Mouse (Mus musculus) ES-E14 (cell line): ENCODE measurements at regions not wholly inside any gene's neighbourhood (a gene's known extent, or its start where the extent isn't known, plus 50 kb on each side); places are given as distances from the start of the nearest gene placed in this dataset.

Experiments used
- DNase-seq: peaks from one replicate; pipeline ENCODE4 v3.0.0-alpha.2; 2013; ENCODE audit warnings: low read depth, low spot score
- H3K27ac ChIP-seq: 2 replicates; pipeline ENCODE4 v1.5.1; 2012; ENCODE audit warnings: low read depth, mild to moderate bottlenecking, low read length, moderate library complexity, mixed read lengths; ENCODE audit not compliant: poor library complexity, insufficient read depth, severe bottlenecking
- H3K36me3 ChIP-seq: 2 replicates; pipeline ENCODE4 v1.6.1; 2012; ENCODE audit warnings: mild to moderate bottlenecking, low read length, moderate library complexity, mixed read lengths; ENCODE audit not compliant: control insufficient read depth, poor library complexity, insufficient read depth, severe bottlenecking
- H3K4me1 ChIP-seq, 2 experiments: fragments of 150-350 bp in 1 of 2; sonication (generic) in 1 of 2; 2 replicates each; pipeline ENCODE4 v1.6.1; 2012; ENCODE audit warnings: low read length in 2 of 2, mild to moderate bottlenecking in 1 of 2, mixed read lengths in 1 of 2; ENCODE audit not compliant: control insufficient read depth in 2 of 2, insufficient read depth in 2 of 2, poor library complexity in 1 of 2
- H3K4me3 ChIP-seq, 2 experiments: fragments of 150-350 bp in 1 of 2; sonication (generic) in 1 of 2; 2 replicates each; pipeline ENCODE4 v1.5.1; 2012; ENCODE audit warnings: low read length in 2 of 2, low read depth in 1 of 2, mild to moderate bottlenecking in 1 of 2, mixed read lengths in 1 of 2; ENCODE audit not compliant: insufficient read depth in 1 of 2, poor library complexity in 1 of 2, severe bottlenecking in 1 of 2
- H3K9ac ChIP-seq: 2 replicates; pipeline ENCODE4 v1.6.1; 2012; ENCODE audit warnings: low read depth, mild to moderate bottlenecking, low read length, mixed read lengths; ENCODE audit not compliant: poor library complexity, insufficient read depth, severe bottlenecking
- H3K9me3 ChIP-seq: fragments of 150-350 bp; sonication (generic); 2 replicates; pipeline ENCODE4 v1.6.1; 2012; ENCODE audit warnings: low read depth, mild to moderate bottlenecking, low read length; ENCODE audit not compliant: control insufficient read depth, insufficient read depth
- CHD2 ChIP-seq: IDR thresholded peaks from 2 replicates; pipeline ENCODE4 v1.6.1; 2014; ENCODE audit warnings: mild to moderate bottlenecking, low read depth, low read length, inconsistent platforms
- HCFC1 ChIP-seq: IDR thresholded peaks from 2 replicates; pipeline ENCODE4 v1.6.1; 2012; ENCODE audit warnings: low read length, inconsistent platforms, borderline replicate concordance; ENCODE audit not compliant: insufficient read depth
- MAFK ChIP-seq: IDR thresholded peaks from 2 replicates; pipeline ENCODE4 v1.6.1; 2014; ENCODE audit warnings: mild to moderate bottlenecking, low read depth, low read length, inconsistent platforms; ENCODE audit not compliant: insufficient read depth
- ZC3H11A ChIP-seq: IDR thresholded peaks from 2 replicates; pipeline ENCODE4 v1.6.1; 2012; ENCODE audit warnings: low read depth, mild to moderate bottlenecking, inconsistent platforms, low read length, borderline replicate concordance
- ZNF384 ChIP-seq: IDR thresholded peaks from 2 replicates; pipeline ENCODE4 v1.6.1; 2012; ENCODE audit warnings: low read depth, low read length, inconsistent platforms
- in situ Hi-C, 2 experiments: fragments of 600-800 bp; cut with MboI; formaldehyde crosslinking; loops; one replicate each; pipeline ENCODE4 v1.15.1; 2025; ENCODE audit warnings: low sequenced_read_pairs in 2 of 2, inconsistent platforms in 1 of 2; ENCODE audit not compliant: unreplicated experiment in 2 of 2

GRCm38 (mm10) chr1:120777468-120777867, 175.2 kb downstream of the En1 start:
- H3K27ac ChIP-seq = no peak overlapping the region
- no peak overlapping the region for H3K4me3 ChIP-seq
- in situ Hi-C loops = no loop called here
- no peaks in the 10 kb centered on the region for H3K4me1 ChIP-seq
- no peaks in the 10 kb centered on the region for H3K36me3 ChIP-seq
- DNase-seq = no peak
- no peak for TF ChIP-seq CHD2
- no peak for TF ChIP-seq MAFK
- no peak for TF ChIP-seq ZNF384
- TF ChIP-seq HCFC1 = no peak
- TF ChIP-seq ZC3H11A = no peak
- no peaks in the 10 kb centered on the region for H3K9me3 ChIP-seq
- no peak overlapping the region for H3K9ac ChIP-seq

- Histone ChIP-seq H3K4me3 (no peak overlapping the region), H3K9me3 (no peaks in the 10 kb centered on the region), H3K4me1 (no peaks in the 10 kb centered on the region), H3K27ac (no peak overlapping the region), H3K36me3 (no peaks in the 10 kb centered on the region), H3K9ac (no peak overlapping the region)
- no peak for TF ChIP-seq CHD2
- TF ChIP-seq ZC3H11A = no peak
- TF ChIP-seq ZNF384 = no peak
- no peak for TF ChIP-seq MAFK
- no peak for TF ChIP-seq HCFC1
- in situ Hi-C loops = no loop called here
- no peak for DNase-seq
Observed at GRCm38 (mm10) chr1:120795245-120795644, 193.0 kb downstream of the En1 start.

GRCm38 (mm10) chr1:120801248-120801979, 199.2 kb downstream of the En1 start:
- Histone ChIP-seq H3K4me3 (no peak overlapping the region), H3K36me3 (no peaks in the 10 kb centered on the region), H3K4me1 (no peaks in the 10 kb centered on the region), H3K9ac (no peak overlapping the region), H3K9me3 (no peaks in the 10 kb centered on the region), H3K27ac (no peak overlapping the region)
- TF ChIP-seq CHD2 (no peak), ZNF384 (no peak), HCFC1 (no peak), MAFK (no peak), ZC3H11A (no peak)
- in situ Hi-C loops = no loop called here
- DNase-seq = no peak

GRCm38 (mm10) chr1:120801980-120802364, 199.8 kb downstream of the En1 start:
- H3K4me1 ChIP-seq = no peaks in the 10 kb centered on the region
- in situ Hi-C loops = no loop called here
- H3K9ac ChIP-seq = no peak overlapping the region
- no peaks in the 10 kb centered on the region for H3K9me3 ChIP-seq
- no peaks in the 10 kb centered on the region for H3K36me3 ChIP-seq
- no peak for TF ChIP-seq ZC3H11A
- no peak for TF ChIP-seq MAFK
- TF ChIP-seq HCFC1 = no peak
- no peak for TF ChIP-seq ZNF384
- TF ChIP-seq CHD2 = no peak
- no peak overlapping the region for H3K27ac ChIP-seq
- no peak overlapping the region for H3K4me3 ChIP-seq
- no peak for DNase-seq

DNA sequence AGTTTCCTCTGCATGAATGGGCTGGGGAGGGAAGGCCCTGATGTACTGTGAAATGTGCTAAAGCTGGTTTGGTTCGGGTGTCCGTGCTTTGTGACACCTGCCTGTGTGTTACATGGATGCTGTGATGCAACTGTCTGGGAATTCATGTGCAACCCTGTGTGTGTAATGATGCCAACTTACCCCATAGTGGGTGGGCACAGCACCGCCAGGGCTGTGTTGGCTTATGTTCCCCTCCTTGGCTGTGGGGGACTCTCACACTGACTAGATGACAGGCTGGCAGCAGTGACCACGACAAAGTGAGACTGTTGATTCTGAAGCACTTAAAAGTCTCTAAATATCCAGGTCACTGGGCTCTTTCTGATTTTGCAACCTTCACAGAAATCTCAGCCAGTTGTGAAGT, 212.2 kb downstream of the En1 start:
- in situ Hi-C loops = no loop called here

More for the DNA sequence above, 212.2 kb downstream of the En1 start:
- Histone ChIP-seq H3K4me1 (no peaks in the 10 kb centered on the region), H3K9me3 (no peaks in the 10 kb centered on the region), H3K9ac (no peak overlapping the region), H3K36me3 (no peaks in the 10 kb centered on the region), H3K4me3 (no peak overlapping the region), H3K27ac (no peak overlapping the region)
- no peak for TF ChIP-seq ZC3H11A
- TF ChIP-seq HCFC1 = no peak
- no peak for TF ChIP-seq MAFK
- no peak for TF ChIP-seq CHD2
- no peak for TF ChIP-seq ZNF384
- no peak for DNase-seq
